Mouse (Mus musculus) CH12.LX (cell line): ENCODE measurements around the gene Cldn5. TPM values are rescaled to one million over a fixed set of nuclear protein-coding genes. Genes with fewer than 3 reads are reported as not detected.

ENCODE experiments used
- DNase-seq: peaks from one replicate; pipeline ENCODE4 v3.0.0-alpha.2; 2013; ENCODE audit errors: extremely low read depth
- H3K27ac ChIP-seq: 2 replicates; pipeline ENCODE4 v1.5.1; 2012; ENCODE audit warnings: low read depth, mild to moderate bottlenecking, control low read depth, moderate library complexity; ENCODE audit not compliant: insufficient read depth
- H3K27me3 ChIP-seq: replicated peaks from 2 replicates; pipeline ENCODE3; 2012; ENCODE audit warnings: inconsistent platforms
- H3K36me3 ChIP-seq, 2 experiments: replicated peaks in 1 of 2; 2 replicates each; pipeline versions ENCODE3 to v1.6.1; 2012; ENCODE audit warnings: inconsistent platforms in 1 of 2, low read length in 1 of 2, mild to moderate bottlenecking in 1 of 2, mixed read lengths in 1 of 2, moderate library complexity in 1 of 2; ENCODE audit not compliant: control insufficient read depth in 1 of 2, insufficient read depth in 1 of 2
- H3K4me1 ChIP-seq, 2 experiments: 2 replicates each; pipeline ENCODE4 v1.6.1; 2012; ENCODE audit warnings: inconsistent platforms in 1 of 2, moderate library complexity in 1 of 2; ENCODE audit not compliant: insufficient read depth in 2 of 2, control insufficient read depth in 1 of 2
- H3K4me2 ChIP-seq: 2 replicates; pipeline ENCODE4 v1.6.1; 2012; ENCODE audit warnings: low read depth, mild to moderate bottlenecking, control low read depth; ENCODE audit not compliant: poor library complexity, insufficient read depth, severe bottlenecking
- H3K4me3 ChIP-seq, 3 experiments: fragments of 150-350 bp in 1 of 3; sonication (generic) in 1 of 3; replicated peaks in 1 of 3; 2 replicates each; pipeline versions ENCODE3 to v1.5.1; 2011 to 2012; ENCODE audit warnings: low read depth in 2 of 3, low read length in 2 of 3, mild to moderate bottlenecking in 2 of 3, moderate library complexity in 2 of 3, control low read depth in 1 of 3, improper control_type of control experiment in 1 of 3, inconsistent platforms in 1 of 3, mixed read lengths in 1 of 3; ENCODE audit not compliant: poor library complexity in 1 of 3
- H3K79me2 ChIP-seq: replicated peaks from 2 replicates; pipeline ENCODE4 v1.6.1; 2012; ENCODE audit warnings: mild to moderate bottlenecking, moderate library complexity; ENCODE audit not compliant: control insufficient read depth, poor library complexity, insufficient read depth, severe bottlenecking; ENCODE audit errors: extremely low read depth
- H3K9ac ChIP-seq: 2 replicates; pipeline ENCODE4 v1.6.1; 2012; ENCODE audit warnings: low read depth, mild to moderate bottlenecking, control low read depth, moderate library complexity; ENCODE audit not compliant: insufficient read depth
- H3K9me3 ChIP-seq: replicated peaks from 2 replicates; pipeline ENCODE3; 2012; ENCODE audit warnings: low read length, inconsistent platforms, mixed read lengths
- ELF1 ChIP-seq: IDR thresholded peaks from 2 replicates; pipeline ENCODE4 v1.6.1; 2014; ENCODE audit warnings: low read depth, mild to moderate bottlenecking, inconsistent platforms, low read length, improper control_type of control experiment
- GABPA ChIP-seq: IDR thresholded peaks from 2 replicates; pipeline ENCODE4 v1.6.1; 2012; ENCODE audit warnings: low read depth, low read length, improper control_type of control experiment, inconsistent platforms; ENCODE audit not compliant: insufficient replicate concordance
- HCFC1 ChIP-seq: IDR thresholded peaks from 2 replicates; pipeline ENCODE4 v1.6.1; 2012; ENCODE audit warnings: low read depth, mild to moderate bottlenecking, inconsistent platforms, low read length, improper control_type of control experiment
- IRF4 ChIP-seq: IDR thresholded peaks from 2 replicates; pipeline ENCODE4 v1.6.1; 2014; ENCODE audit warnings: low read depth, mild to moderate bottlenecking, inconsistent platforms, low read length, improper control_type of control experiment
- JUN ChIP-seq: IDR thresholded peaks from 2 replicates; pipeline ENCODE4 v1.6.1; 2011; ENCODE audit warnings: low read depth, mild to moderate bottlenecking, low read length, improper control_type of control experiment, moderate library complexity; ENCODE audit not compliant: insufficient read depth
- JUND ChIP-seq: conservative IDR thresholded peaks from 2 replicates; pipeline ENCODE4 v1.6.1; 2011; ENCODE audit warnings: low read depth, low read length, improper control_type of control experiment
- MAFK ChIP-seq: IDR thresholded peaks from 2 replicates; pipeline ENCODE4 v1.6.1; 2011; ENCODE audit warnings: low read length, improper control_type of control experiment; ENCODE audit not compliant: insufficient replicate concordance
- MAX ChIP-seq: IDR thresholded peaks from 2 replicates; pipeline ENCODE4 v1.6.1; 2011; ENCODE audit warnings: low read length, improper control_type of control experiment
- MEF2A ChIP-seq: IDR thresholded peaks from 2 replicates; pipeline ENCODE4 v1.6.1; 2014; ENCODE audit warnings: low read depth, mild to moderate bottlenecking, inconsistent platforms, low read length, improper control_type of control experiment, borderline replicate concordance
- MYC ChIP-seq: IDR thresholded peaks from 2 replicates; pipeline ENCODE4 v1.6.1; 2011; ENCODE audit warnings: low read depth, mild to moderate bottlenecking, improper control_type of control experiment, low read length
- NELFE ChIP-seq: IDR thresholded peaks from 2 replicates; pipeline ENCODE4 v1.6.1; 2011; ENCODE audit warnings: low read depth, low read length, improper control_type of control experiment
- POLR2A ChIP-seq: IDR thresholded peaks from 2 replicates; pipeline ENCODE4 v1.6.1; 2011; ENCODE audit warnings: low read depth, mild to moderate bottlenecking, improper control_type of control experiment, low read length
- POLR2AphosphoS2 ChIP-seq: IDR thresholded peaks from 2 replicates; pipeline ENCODE4 v1.6.1; 2011; ENCODE audit warnings: low read depth, low read length, improper control_type of control experiment
- RAD21 ChIP-seq: IDR thresholded peaks from 2 replicates; pipeline ENCODE4 v1.6.1; 2011; ENCODE audit warnings: low read depth, mild to moderate bottlenecking, low read length, improper control_type of control experiment, moderate library complexity
- TCF12 ChIP-seq: IDR thresholded peaks from 2 replicates; pipeline ENCODE4 v1.6.1; 2014; ENCODE audit warnings: low read depth, mild to moderate bottlenecking, inconsistent platforms, low read length, improper control_type of control experiment
- UBTF ChIP-seq: IDR thresholded peaks from 2 replicates; pipeline ENCODE4 v1.6.1; 2012; ENCODE audit warnings: low read depth, mild to moderate bottlenecking, inconsistent platforms, low read length, improper control_type of control experiment, moderate library complexity
- ZC3H11A ChIP-seq: IDR thresholded peaks from 2 replicates; pipeline ENCODE4 v1.6.1; 2012; ENCODE audit warnings: low read depth, mild to moderate bottlenecking, inconsistent platforms, low read length, improper control_type of control experiment
- ZNF384 ChIP-seq: IDR thresholded peaks from 2 replicates; pipeline ENCODE4 v1.6.1; 2012; ENCODE audit warnings: low read depth, low read length, improper control_type of control experiment, inconsistent platforms
- dilution Hi-C: fragments of 300-500 bp; cut with MboI; formaldehyde crosslinking; loops from 2 replicates; pipeline ENCODE4 v1.14.3; 2020; ENCODE audit warnings: low sequenced_read_pairs; ENCODE audit not compliant: extremely low pct_unique_long_range_greater_than_20kb, extremely low pct_ligation_motif_present
- in situ Hi-C: fragments of 300-500 bp; cut with MboI; formaldehyde crosslinking; loops from 3 replicates; pipeline ENCODE4 v1.14.3; 2019; ENCODE audit warnings: low sequenced_read_pairs, low pct_ligation_motif_present, low pct_unique_long_range_greater_than_20kb, mixed read lengths
- polyA plus RNA-seq: library from polyadenylated mRNA; unstranded; fragments of >175 nt; gene quantifications from 2 replicates; pipeline ENCODE4 v1.2.1, GENCODE M21; 2012; ENCODE audit warnings: low read depth; ENCODE audit not compliant: insufficient read length
- total RNA-seq, 2 experiments: library from RNA; depleted of rRNA; stranded (reverse); fragments of 300-350 nt in 1 of 2; fragments of >200 nt in 1 of 2; gene quantifications; 2 replicates each; pipeline ENCODE4 v1.2.3; 2012 to 2014

The Cldn5 gene
- total and polyA plus RNA-seq, 3 experiments: not detected

DNA sequence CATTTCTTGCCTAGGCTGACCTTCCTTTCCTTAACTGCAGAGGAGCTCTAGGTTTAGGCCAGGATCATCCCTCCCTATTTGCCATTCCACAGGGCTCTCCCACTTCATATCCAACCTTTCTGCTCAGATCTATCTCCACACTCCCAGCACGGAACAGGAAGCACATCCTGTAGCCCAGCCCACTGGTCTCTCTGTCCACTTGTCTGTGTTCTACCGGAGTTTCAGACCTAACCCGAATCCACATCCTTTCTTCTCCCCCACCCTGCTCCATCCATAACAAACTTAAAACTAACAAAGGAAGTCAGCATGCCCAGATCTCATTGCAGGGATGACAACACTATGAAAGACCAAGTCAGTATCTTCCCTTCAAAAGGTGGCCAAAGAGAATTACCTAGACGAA lies 10.3 kb upstream of the Cldn5 start:
- H3K9ac ChIP-seq: no peak overlapping the region
- dilution Hi-C loops (no loop called here), in situ Hi-C loops (no loop called here)
- no peaks in the 10 kb centered on the region for H3K27me3 ChIP-seq
- H3K27ac ChIP-seq: no peak overlapping the region
- no peaks in the 10 kb centered on the region for H3K79me2 ChIP-seq
- H3K4me2 ChIP-seq: no peak overlapping the region
- DNase-seq: no peak
- TF ChIP-seq MAFK: no peak
- no peak for TF ChIP-seq MYC
- TF ChIP-seq RAD21: no peak
- TF ChIP-seq ZC3H11A: no peak
- TF ChIP-seq JUND: no peak
- no peak for TF ChIP-seq NELFE
- TF ChIP-seq HCFC1: no peak
- no peak for TF ChIP-seq GABPA
- no peak for TF ChIP-seq ZNF384
- no peak for TF ChIP-seq TCF12
- no peak for TF ChIP-seq MEF2A
- H3K4me1 ChIP-seq: no peaks in the 10 kb centered on the region
- H3K9me3 ChIP-seq: peaks cover under 1% of the 10 kb centered on the region
- H3K36me3 ChIP-seq: no peaks in the 10 kb centered on the region
- no peak overlapping the region for H3K4me3 ChIP-seq

DNA sequence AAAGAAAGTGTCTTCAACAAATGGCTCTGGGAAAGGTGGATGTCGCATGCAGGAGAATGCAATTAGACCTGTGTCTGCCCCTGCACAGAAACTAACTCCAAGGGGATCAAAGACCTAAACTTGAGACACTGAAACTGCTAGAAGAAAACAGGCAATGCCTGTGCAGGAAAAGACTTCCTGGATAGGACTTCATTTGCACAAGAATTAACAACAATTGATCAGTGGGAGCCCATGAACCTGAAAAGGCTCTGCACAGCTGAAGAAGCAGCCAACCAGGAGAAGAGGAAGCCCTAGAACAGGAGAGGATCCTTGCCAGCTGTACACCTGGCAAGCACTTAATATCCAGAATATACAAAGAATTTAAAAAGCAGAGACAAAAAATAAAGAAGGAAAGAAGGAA lies 7.1 kb upstream of the Cldn5 start:
- peaks cover 2% of the 10 kb centered on the region for H3K9me3 ChIP-seq
- H3K9ac ChIP-seq: no peak overlapping the region
- no peaks in the 10 kb centered on the region for H3K4me1 ChIP-seq
- DNase-seq: no peak
- no peaks in the 10 kb centered on the region for H3K79me2 ChIP-seq
- H3K27ac ChIP-seq: no peak overlapping the region
- no peak overlapping the region for H3K4me2 ChIP-seq
- H3K36me3 ChIP-seq: no peaks in the 10 kb centered on the region
- in situ Hi-C loops (no loop called here), dilution Hi-C loops (no loop called here)
- H3K4me3 ChIP-seq: no peak overlapping the region
- no peak for TF ChIP-seq GABPA
- TF ChIP-seq IRF4: no peak
- TF ChIP-seq MAFK: no peak
- no peak for TF ChIP-seq HCFC1
- no peak for TF ChIP-seq ZNF384
- TF ChIP-seq MAX: no peak
- TF ChIP-seq UBTF: no peak
- no peak for TF ChIP-seq POLR2AphosphoS2
- TF ChIP-seq NELFE: no peak
- no peak for TF ChIP-seq JUN
- no peak for TF ChIP-seq ELF1
- TF ChIP-seq JUND: no peak
- no peak for TF ChIP-seq MEF2A
- TF ChIP-seq POLR2A: no peak
- no peaks in the 10 kb centered on the region for H3K27me3 ChIP-seq
